Mouse (Mus musculus): ENCODE measurements around the gene Slc25a28. TPM values are rescaled to one million over a fixed set of nuclear protein-coding genes. Genes with fewer than 3 reads are reported as not detected.
A peak's percentile ranks its signal among the peaks of the same experiment; 100 is the strongest.

Slc25a28 gene
- polyA plus RNA-seq, 2 experiments = 4.4 to 19.0 TPM

GRCm38 (mm10) chr19:43711971-43712370 is 37.3 kb upstream of the Slc25a28 start:
- Histone ChIP-seq H3K4me1 (replicated peaks; ENCODE audit: control insufficient read depth in 2 of 2, insufficient read depth in 2 of 2, low read length in 1 of 2) (peaks cover 4 to 8% of the 10 kb centered on the region in 2 experiments; a peak in 3 of 4 replicates), H3K27me3 (ENCODE audit: control insufficient read depth, insufficient read depth, low read length) (no peaks in the 10 kb centered on the region), H3K36me3 (replicated peaks; ENCODE audit: control insufficient read depth, insufficient read depth, low read depth) (no peaks in the 10 kb centered on the region), H3K4me3 (ENCODE audit: insufficient read depth in 1 of 2, low read depth in 2 of 2, low read length in 2 of 2) (no peak overlapping the region), H3K9me3 (ENCODE audit: control insufficient read depth, low read length) (no peaks in the 10 kb centered on the region), H3K9ac (replicated peaks) (no peak overlapping the region), H3K4me2 (ENCODE audit: low read depth) (no peak overlapping the region), H3K27ac (no peak overlapping the region)
- ATAC-seq (ENCODE audit: insufficient read depth) = no peak
- WGBS (ENCODE audit: insufficient replicate concordance) = 59% methylated on average over 5 of the region's 5 CpGs
- TF ChIP-seq CTCF (IDR thresholded peaks at IDR 0.05; ENCODE audit: low read depth) = no peak
- TF ChIP-seq EP300 (IDR thresholded peaks at IDR 0.05; ENCODE audit: low read depth) = no peak
- no peak for DNase-seq (ENCODE audit: low read depth in 3 of 3, low spot score in 3 of 3)

- no peak overlapping the region for H3K9ac ChIP-seq (replicated peaks)
- H3K4me1 ChIP-seq (replicated peaks; ENCODE audit: control insufficient read depth in 2 of 2, insufficient read depth in 2 of 2, low read length in 1 of 2) = peaks cover 4 to 8% of the 10 kb centered on the region in 2 experiments; a peak in 3 of 4 replicates
- H3K4me2 ChIP-seq (ENCODE audit: low read depth) = peak overlapping the region; percentile 44
- 21% methylated on average over 22 of the region's 22 CpGs for WGBS (ENCODE audit: insufficient replicate concordance)
- TF ChIP-seq CTCF (IDR thresholded peaks at IDR 0.05; ENCODE audit: low read depth) = no peak
- H3K4me3 ChIP-seq (ENCODE audit: insufficient read depth in 1 of 2, low read depth in 2 of 2, low read length in 2 of 2) = no peak overlapping the region
- no peaks in the 10 kb centered on the region for H3K9me3 ChIP-seq (ENCODE audit: control insufficient read depth, low read length)
- ATAC-seq (ENCODE audit: insufficient read depth) = peak; percentile 43; the same call in 1 of the 2 replicates
- no peaks in the 10 kb centered on the region for H3K27me3 ChIP-seq (ENCODE audit: control insufficient read depth, insufficient read depth, low read length)
- DNase-seq (ENCODE audit: low read depth in 3 of 3, low spot score in 3 of 3) = peak in 1 of 3 experiments; percentile 12
- H3K27ac ChIP-seq = peak overlapping the region; percentile 17; the same call in 1 of the 2 replicates
- H3K36me3 ChIP-seq (replicated peaks; ENCODE audit: control insufficient read depth, insufficient read depth, low read depth) = no peaks in the 10 kb centered on the region
Observed at GRCm38 (mm10) chr19:43711159-43711916, 36.7 kb upstream of the Slc25a28 start.

- H3K4me2 ChIP-seq (ENCODE audit: low read depth) = no peak overlapping the region
- no peaks in the 10 kb centered on the region for H3K36me3 ChIP-seq (replicated peaks; ENCODE audit: control insufficient read depth, insufficient read depth, low read depth)
- H3K27ac ChIP-seq = no peak overlapping the region
- H3K4me3 ChIP-seq (ENCODE audit: insufficient read depth in 1 of 2, low read depth in 2 of 2, low read length in 2 of 2) = no peak overlapping the region
- ATAC-seq (ENCODE audit: insufficient read depth) = no peak
- WGBS (ENCODE audit: insufficient replicate concordance) = 80% methylated on average over 8 of the region's 8 CpGs
- TF ChIP-seq CTCF (IDR thresholded peaks at IDR 0.05; ENCODE audit: low read depth) (no peak), EP300 (IDR thresholded peaks at IDR 0.05; ENCODE audit: low read depth) (no peak)
- peaks cover 4 to 8% of the 10 kb centered on the region in 2 experiments; a peak in 3 of 4 replicates for H3K4me1 ChIP-seq (replicated peaks; ENCODE audit: control insufficient read depth in 2 of 2, insufficient read depth in 2 of 2, low read length in 1 of 2)
- no peak overlapping the region for H3K9ac ChIP-seq (replicated peaks)
- no peaks in the 10 kb centered on the region for H3K9me3 ChIP-seq (ENCODE audit: control insufficient read depth, low read length)
- no peak for DNase-seq (ENCODE audit: low read depth in 3 of 3, low spot score in 3 of 3)
- H3K27me3 ChIP-seq (ENCODE audit: control insufficient read depth, insufficient read depth, low read length) = no peaks in the 10 kb centered on the region
Observed at GRCm38 (mm10) chr19:43709317-43709716, 34.6 kb upstream of the Slc25a28 start.

- Histone ChIP-seq H3K4me1 (replicated peaks; ENCODE audit: control insufficient read depth in 2 of 2, insufficient read depth in 2 of 2, low read length in 1 of 2) (peaks cover 4 to 8% of the 10 kb centered on the region in 2 experiments; a peak in 3 of 4 replicates), H3K9me3 (ENCODE audit: control insufficient read depth, low read length) (no peaks in the 10 kb centered on the region), H3K4me3 (ENCODE audit: insufficient read depth in 1 of 2, low read depth in 2 of 2, low read length in 2 of 2) (no peak overlapping the region), H3K27ac (no peak overlapping the region), H3K27me3 (ENCODE audit: control insufficient read depth, insufficient read depth, low read length) (no peaks in the 10 kb centered on the region), H3K36me3 (replicated peaks; ENCODE audit: control insufficient read depth, insufficient read depth, low read depth) (no peaks in the 10 kb centered on the region), H3K9ac (replicated peaks) (no peak overlapping the region), H3K4me2 (ENCODE audit: low read depth) (no peak overlapping the region)
- DNase-seq (ENCODE audit: low read depth in 3 of 3, low spot score in 3 of 3) = no peak
- WGBS (ENCODE audit: insufficient replicate concordance) = 83% methylated on average over 7 of the region's 7 CpGs
- TF ChIP-seq EP300 (IDR thresholded peaks at IDR 0.05; ENCODE audit: low read depth) (no peak), CTCF (IDR thresholded peaks at IDR 0.05; ENCODE audit: low read depth) (no peak)
- ATAC-seq (ENCODE audit: insufficient read depth) = no peak
Observed at GRCm38 (mm10) chr19:43708206-43708605, 33.5 kb upstream of the Slc25a28 start.

- 77% methylated on average over 17 of the region's 17 CpGs for WGBS (ENCODE audit: insufficient replicate concordance)
- Histone ChIP-seq H3K36me3 (replicated peaks; ENCODE audit: control insufficient read depth, insufficient read depth, low read depth) (no peaks in the 10 kb centered on the region), H3K27me3 (ENCODE audit: control insufficient read depth, insufficient read depth, low read length) (no peaks in the 10 kb centered on the region), H3K9ac (replicated peaks) (no peak overlapping the region), H3K4me2 (ENCODE audit: low read depth) (no peak overlapping the region), H3K9me3 (ENCODE audit: control insufficient read depth, low read length) (no peaks in the 10 kb centered on the region), H3K4me3 (ENCODE audit: insufficient read depth in 1 of 2, low read depth in 2 of 2, low read length in 2 of 2) (no peak overlapping the region), H3K27ac (no peak overlapping the region), H3K4me1 (replicated peaks; ENCODE audit: control insufficient read depth in 2 of 2, insufficient read depth in 2 of 2, low read length in 1 of 2) (no peaks in the 10 kb centered on the region)
- no peak for ATAC-seq (ENCODE audit: insufficient read depth)
- DNase-seq (ENCODE audit: low read depth in 3 of 3, low spot score in 3 of 3) = no peak
- TF ChIP-seq EP300 (IDR thresholded peaks at IDR 0.05; ENCODE audit: low read depth) = no peak
- no peak for TF ChIP-seq CTCF (IDR thresholded peaks at IDR 0.05; ENCODE audit: low read depth)
Observed at GRCm38 (mm10) chr19:43704787-43705497, 30.3 kb upstream of the Slc25a28 start.
